Mouse (Mus musculus): ENCODE data around the gene Skida1.

DNA sequence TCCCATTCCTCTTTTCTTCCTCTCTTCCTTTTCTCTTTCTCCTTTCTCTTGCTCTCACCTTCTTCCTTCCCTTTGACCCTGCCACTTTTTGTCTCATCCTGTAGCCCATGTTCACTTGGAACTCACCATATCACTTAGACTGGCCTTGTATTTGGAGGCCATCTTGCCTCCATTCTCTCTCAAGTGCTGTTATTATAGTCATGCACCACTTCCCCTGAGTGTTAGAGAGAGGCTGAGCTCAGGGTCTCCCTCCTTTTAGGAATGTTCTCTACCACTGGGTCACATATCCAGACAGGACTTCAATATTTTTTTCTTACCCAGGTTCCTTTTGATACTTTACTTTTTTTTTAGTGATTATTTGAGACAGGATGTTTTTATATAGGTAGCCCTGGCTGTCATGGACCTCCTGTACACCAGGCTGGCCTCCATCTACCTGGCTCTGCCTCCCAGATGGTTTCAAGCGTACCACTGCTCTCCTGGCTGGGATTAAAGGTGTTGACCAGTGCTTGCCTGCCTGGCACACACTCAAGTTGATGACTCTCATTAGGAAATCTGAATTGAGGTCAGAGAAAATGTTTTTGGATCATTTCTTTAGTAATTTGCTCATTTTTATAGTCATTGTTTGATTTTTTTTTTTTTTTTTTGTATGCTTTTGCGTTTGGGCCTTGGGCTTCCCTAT lies 31.5 kb upstream of the Skida1 start:
- TF ChIP-seq CTCF (IDR thresholded peaks at IDR 0.05): no peak
- no peak for TF ChIP-seq EP300 (IDR thresholded peaks at IDR 0.05)
